Mouse (Mus musculus) MEL (cell line): ENCODE results near the gene Rac2. TPM values are rescaled to one million over a fixed set of nuclear protein-coding genes. Genes with fewer than 3 reads are reported as not detected.

Experiments used
- DNase-seq: peaks from one replicate; pipeline ENCODE4 v3.0.0; 2011; ENCODE audit warnings: low read depth, low spot score
- H3K27ac ChIP-seq: 2 replicates; pipeline ENCODE4 v1.5.1; 2012; ENCODE audit warnings: low read depth, mild to moderate bottlenecking, control low read depth, low read length, moderate library complexity; ENCODE audit not compliant: control insufficient read depth
- H3K27me3 ChIP-seq, 2 experiments: fragments of 150-350 bp in 1 of 2; sonication (generic) in 1 of 2; 2 replicates each; pipeline ENCODE4 v1.6.1; 2012; ENCODE audit warnings: low read length in 2 of 2, mild to moderate bottlenecking in 2 of 2, improper control_type of control experiment in 1 of 2, moderate library complexity in 1 of 2; ENCODE audit not compliant: insufficient read depth in 2 of 2, control insufficient read depth in 1 of 2
- H3K36me3 ChIP-seq, 2 experiments: 2 replicates each; pipeline ENCODE4 v1.6.1; 2012 to 2014; ENCODE audit warnings: low read length in 2 of 2, improper control_type of control experiment in 1 of 2, inconsistent platforms in 1 of 2, mild to moderate bottlenecking in 1 of 2; ENCODE audit not compliant: insufficient read depth in 2 of 2, control insufficient read depth in 1 of 2
- H3K4me1 ChIP-seq, 2 experiments: fragments of 150-350 bp in 1 of 2; sonication (generic) in 1 of 2; 2 replicates each; pipeline ENCODE4 v1.6.1; 2012; ENCODE audit warnings: low read length in 2 of 2, improper control_type of control experiment in 1 of 2, mild to moderate bottlenecking in 1 of 2; ENCODE audit not compliant: insufficient read depth in 2 of 2, control insufficient read depth in 1 of 2
- H3K4me3 ChIP-seq, 2 experiments: fragments of 150-350 bp in 1 of 2; sonication (generic) in 1 of 2; 2 replicates each; pipeline ENCODE4 v1.5.1; 2012; ENCODE audit warnings: low read depth in 2 of 2, low read length in 2 of 2, mild to moderate bottlenecking in 2 of 2, moderate library complexity in 2 of 2, control low read depth in 1 of 2, improper control_type of control experiment in 1 of 2; ENCODE audit not compliant: control insufficient read depth in 1 of 2, insufficient read depth in 1 of 2
- H3K79me2 ChIP-seq: 2 replicates; pipeline ENCODE4 v1.6.1; 2012; ENCODE audit warnings: mild to moderate bottlenecking, low read length, moderate library complexity; ENCODE audit not compliant: control insufficient read depth, poor library complexity, insufficient read depth
- H3K9ac ChIP-seq: 2 replicates; pipeline ENCODE4 v1.6.1; 2012; ENCODE audit warnings: low read depth, mild to moderate bottlenecking, control low read depth, low read length, moderate library complexity; ENCODE audit not compliant: control insufficient read depth, poor library complexity, severe bottlenecking
- H3K9me3 ChIP-seq: fragments of 150-350 bp; sonication (generic); replicated peaks from 2 replicates; pipeline ENCODE4 v1.6.1; 2012; ENCODE audit warnings: mild to moderate bottlenecking, low read length, improper control_type of control experiment, moderate library complexity; ENCODE audit not compliant: insufficient read depth
- BHLHE40 ChIP-seq: IDR thresholded peaks from 2 replicates; pipeline ENCODE4 v1.6.1; 2012; ENCODE audit warnings: low read depth, mild to moderate bottlenecking, inconsistent platforms, low read length, improper control_type of control experiment, borderline replicate concordance
- CHD2 ChIP-seq: IDR thresholded peaks from 2 replicates; pipeline ENCODE4 v1.6.1; 2011; ENCODE audit warnings: low read length, improper control_type of control experiment
- CTCF ChIP-seq, 3 experiments: IDR thresholded peaks in 2 of 3; conservative IDR thresholded peaks in 1 of 3; 2 replicates each; pipeline ENCODE4 v1.5.1; 2011 to 2012; ENCODE audit warnings: low read length in 3 of 3, low read depth in 2 of 3, mild to moderate bottlenecking in 2 of 3, improper control_type of control experiment in 1 of 3, inconsistent platforms in 1 of 3, mixed read lengths in 1 of 3, moderate library complexity in 1 of 3; ENCODE audit not compliant: control insufficient read depth in 1 of 3, insufficient read depth in 1 of 3, poor library complexity in 1 of 3, severe bottlenecking in 1 of 3
- E2F4 ChIP-seq: IDR thresholded peaks from 2 replicates; pipeline ENCODE4 v1.6.1; 2011; ENCODE audit warnings: low read depth, low read length, improper control_type of control experiment, borderline replicate concordance
- ELF1 ChIP-seq: IDR thresholded peaks from 2 replicates; pipeline ENCODE4 v1.6.1; 2014; ENCODE audit warnings: low read depth, mild to moderate bottlenecking, inconsistent platforms, low read length, improper control_type of control experiment, moderate library complexity
- ETS1 ChIP-seq: IDR thresholded peaks from 2 replicates; pipeline ENCODE4 v1.6.1; 2012; ENCODE audit warnings: low read depth, mild to moderate bottlenecking, inconsistent platforms, low read length, improper control_type of control experiment, moderate library complexity
- GABPA ChIP-seq: IDR thresholded peaks from 2 replicates; pipeline ENCODE4 v1.6.1; 2012; ENCODE audit warnings: low read depth, mild to moderate bottlenecking, inconsistent platforms, low read length, improper control_type of control experiment, moderate library complexity
- GATA1 ChIP-seq: IDR thresholded peaks from 2 replicates; pipeline ENCODE4 v1.6.1; 2011; ENCODE audit warnings: low read depth, low read length, improper control_type of control experiment
- HCFC1 ChIP-seq: IDR thresholded peaks from 2 replicates; pipeline ENCODE4 v1.6.1; 2012; ENCODE audit warnings: low read depth, mild to moderate bottlenecking, inconsistent platforms, low read length, improper control_type of control experiment, moderate library complexity
- MAFK ChIP-seq: IDR thresholded peaks from 2 replicates; pipeline ENCODE4 v1.6.1; 2011; ENCODE audit warnings: low read depth, mild to moderate bottlenecking, low read length, improper control_type of control experiment, borderline replicate concordance
- MAZ ChIP-seq: IDR thresholded peaks from 2 replicates; pipeline ENCODE4 v1.6.1; 2012; ENCODE audit warnings: low read depth, mild to moderate bottlenecking, inconsistent platforms, low read length, improper control_type of control experiment
- MEF2A ChIP-seq: IDR thresholded peaks from 2 replicates; pipeline ENCODE4 v1.6.1; 2014; ENCODE audit warnings: low read depth, mild to moderate bottlenecking, inconsistent platforms, low read length, improper control_type of control experiment; ENCODE audit not compliant: poor library complexity, insufficient replicate concordance, severe bottlenecking; ENCODE audit errors: extremely low read depth
- MXI1 ChIP-seq: IDR thresholded peaks from 2 replicates; pipeline ENCODE4 v1.6.1; 2011; ENCODE audit warnings: mild to moderate bottlenecking, low read depth, low read length, improper control_type of control experiment
- MYB ChIP-seq: IDR thresholded peaks from 2 replicates; pipeline ENCODE4 v1.6.1; 2011; ENCODE audit warnings: mild to moderate bottlenecking, low read depth, low read length, improper control_type of control experiment
- NELFE ChIP-seq: IDR thresholded peaks from 2 replicates; pipeline ENCODE4 v1.6.1; 2011; ENCODE audit warnings: low read depth, low read length, improper control_type of control experiment
- NRF1 ChIP-seq: IDR thresholded peaks from 2 replicates; pipeline ENCODE4 v1.6.1; 2014; ENCODE audit warnings: low read depth, mild to moderate bottlenecking, inconsistent platforms, low read length, improper control_type of control experiment, moderate library complexity; ENCODE audit not compliant: poor library complexity, insufficient read depth, severe bottlenecking
- POLR2A ChIP-seq, 2 experiments: IDR thresholded peaks; 2 replicates each; pipeline ENCODE4 v1.6.1; 2011 to 2012; ENCODE audit warnings: low read length in 2 of 2, mild to moderate bottlenecking in 2 of 2, control low read depth in 1 of 2, improper control_type of control experiment in 1 of 2, low read depth in 1 of 2, moderate library complexity in 1 of 2; ENCODE audit not compliant: control insufficient read depth in 1 of 2, insufficient read depth in 1 of 2, poor library complexity in 1 of 2
- POLR2AphosphoS2 ChIP-seq: IDR thresholded peaks from 2 replicates; pipeline ENCODE4 v1.6.1; 2011; ENCODE audit warnings: low read length, improper control_type of control experiment
- RCOR1 ChIP-seq: IDR thresholded peaks from 2 replicates; pipeline ENCODE4 v1.6.1; 2012; ENCODE audit warnings: low read depth, mild to moderate bottlenecking, inconsistent platforms, low read length, improper control_type of control experiment
- SIN3A ChIP-seq: IDR thresholded peaks from 2 replicates; pipeline ENCODE4 v1.6.1; 2012; ENCODE audit warnings: low read length, improper control_type of control experiment, inconsistent platforms
- SMC3 ChIP-seq: IDR thresholded peaks from 2 replicates; pipeline ENCODE4 v1.6.1; 2011; ENCODE audit warnings: low read depth, low read length, improper control_type of control experiment
- TAL1 ChIP-seq: IDR thresholded peaks from 2 replicates; pipeline ENCODE4 v1.6.1; 2012; ENCODE audit warnings: mild to moderate bottlenecking, inconsistent platforms, low read length, moderate library complexity, mixed read lengths
- TCF12 ChIP-seq: IDR thresholded peaks from 2 replicates; pipeline ENCODE4 v1.6.1; 2014; ENCODE audit warnings: low read depth, mild to moderate bottlenecking, inconsistent platforms, low read length, improper control_type of control experiment, moderate library complexity
- UBTF ChIP-seq: IDR thresholded peaks from 2 replicates; pipeline ENCODE4 v1.6.1; 2012; ENCODE audit warnings: low read depth, mild to moderate bottlenecking, inconsistent platforms, low read length, improper control_type of control experiment, moderate library complexity, borderline replicate concordance; ENCODE audit not compliant: insufficient read depth
- USF1 ChIP-seq: IDR thresholded peaks from 2 replicates; pipeline ENCODE4 v1.6.1; 2014; ENCODE audit warnings: low read depth, mild to moderate bottlenecking, inconsistent platforms, low read length, improper control_type of control experiment, moderate library complexity
- USF2 ChIP-seq, 2 experiments: IDR thresholded peaks; 2 replicates each; pipeline ENCODE4 v1.6.1; 2011 to 2012; ENCODE audit warnings: improper control_type of control experiment in 2 of 2, low read length in 2 of 2, borderline replicate concordance in 1 of 2, inconsistent platforms in 1 of 2, low read depth in 1 of 2, mild to moderate bottlenecking in 1 of 2; ENCODE audit not compliant: insufficient read depth in 1 of 2
- ZMIZ1 ChIP-seq: IDR thresholded peaks from 2 replicates; pipeline ENCODE4 v1.6.1; 2012; ENCODE audit warnings: low read depth, mild to moderate bottlenecking, inconsistent platforms, low read length, improper control_type of control experiment, moderate library complexity
- ZNF384 ChIP-seq: IDR thresholded peaks from 2 replicates; pipeline ENCODE4 v1.6.1; 2012; ENCODE audit warnings: low read depth, mild to moderate bottlenecking, inconsistent platforms, low read length, improper control_type of control experiment
- polyA plus RNA-seq, 2 experiments: library from polyadenylated mRNA; stranded (reverse) in 1 of 2; unstranded in 1 of 2; fragments of >175 nt in 1 of 2; fragments of >200 nt in 1 of 2; gene quantifications; 2 replicates each; pipeline versions ENCODE4 v1.2.1 to v1.2.4; 2012; ENCODE audit warnings: low replicate concordance in 2 of 2, low read depth in 1 of 2; ENCODE audit not compliant: insufficient read length in 2 of 2, insufficient read depth in 1 of 2, missing spikeins in 1 of 2
- total RNA-seq: library from RNA; depleted of rRNA; stranded (reverse); fragments of 300-350 nt; gene quantifications from 2 replicates; pipeline ENCODE4 v1.2.3, GENCODE M21; 2012

Gene Rac2
- total and polyA plus RNA-seq, 3 experiments: 257 to 881 (median 772) TPM

- Histone ChIP-seq H3K9me3 (no peaks in the 10 kb centered on the region), H3K27me3 (0 out of 4 replicates have a peak, but pooled peaks cover 0 to 2% of the 10 kb centered on the region in 2 experiments), H3K27ac (no peak overlapping the region), H3K79me2 (no peaks in the 10 kb centered on the region), H3K4me3 (no peak overlapping the region), H3K9ac (no peak overlapping the region), H3K36me3 (no peaks in the 10 kb centered on the region)
- DNase-seq: no peak
- TF ChIP-seq TCF12: no peak
- no peak for TF ChIP-seq USF2 (IDR thresholded peaks at IDR 0.05; ENCODE audit: borderline replicate concordance in 1 of 2, insufficient read depth in 1 of 2, low read depth in 1 of 2, low read length in 2 of 2)
- no peak for TF ChIP-seq SIN3A
- no peak for TF ChIP-seq CHD2
- TF ChIP-seq POLR2AphosphoS2: no peak
- no peak for TF ChIP-seq E2F4
- TF ChIP-seq TAL1: no peak
- TF ChIP-seq MXI1: no peak
- TF ChIP-seq RCOR1: no peak
- no peak for TF ChIP-seq MEF2A
- TF ChIP-seq ZMIZ1: no peak
- no peak for TF ChIP-seq UBTF
- no peak for TF ChIP-seq NRF1
- TF ChIP-seq CTCF (IDR thresholded peaks at IDR 0.05 in 2 of 3, conservative IDR thresholded peaks at IDR 0.05 in 1 of 3; ENCODE audit: control insufficient read depth in 1 of 3, insufficient read depth in 1 of 3, low read depth in 2 of 3, low read length in 3 of 3, poor library complexity in 1 of 3, severe bottlenecking in 1 of 3): no peak
- TF ChIP-seq SMC3: no peak
- TF ChIP-seq GABPA: no peak
- no peak for TF ChIP-seq USF1
- TF ChIP-seq, all 39 proteins: peak for 0
- no peaks in the 10 kb centered on the region; a peak in 1 of 4 replicates for H3K4me1 ChIP-seq
Observed at GRCm38 (mm10) chr15:78588049-78588448, 15.5 kb upstream of the Rac2 start.

DNA sequence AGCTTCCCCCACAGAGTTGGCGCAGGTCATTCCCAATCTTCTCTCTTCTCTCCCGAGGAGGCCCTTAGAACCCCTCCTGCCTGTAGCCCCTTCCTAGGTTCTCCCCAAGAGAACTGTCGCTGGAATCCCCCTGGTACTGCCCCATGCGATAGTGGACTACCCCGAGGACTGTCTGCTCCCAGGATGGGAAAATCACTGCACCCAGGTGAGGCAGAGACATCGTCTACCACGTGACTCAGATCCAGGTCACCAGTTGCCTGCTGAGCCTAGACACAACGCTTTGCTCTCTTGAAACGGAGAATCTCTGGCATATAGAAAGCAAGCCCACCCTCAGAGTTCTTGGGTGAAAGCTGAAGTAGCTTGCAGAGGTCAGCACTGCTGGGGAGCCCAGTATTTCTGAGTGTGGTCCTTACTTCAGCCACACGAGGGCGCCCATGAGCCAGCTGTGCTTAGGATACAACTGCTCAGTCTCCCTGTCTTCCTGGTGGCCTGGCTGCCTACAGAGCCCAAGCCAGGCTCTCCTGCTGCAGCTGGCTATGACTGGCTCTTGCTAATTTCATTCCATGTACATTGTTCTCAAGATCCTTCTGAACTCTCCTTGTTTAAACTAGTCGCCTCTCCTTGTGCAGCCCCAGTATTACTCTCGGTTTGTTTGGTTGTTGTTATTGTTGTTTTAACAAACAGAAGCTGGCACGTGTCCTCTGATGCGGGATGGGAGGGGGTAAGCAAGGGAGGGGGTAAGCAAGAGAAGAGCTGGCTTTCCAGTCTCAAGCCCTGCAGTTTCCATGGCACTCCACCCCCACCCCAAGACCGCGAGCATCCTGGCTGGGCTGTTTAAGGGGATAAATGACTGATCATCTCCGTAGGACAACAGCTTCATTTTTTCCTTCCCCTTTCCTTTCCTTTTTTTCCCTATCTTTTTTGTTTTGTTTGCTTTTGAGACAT lies 14.7 kb upstream of the Rac2 start:
- Histone ChIP-seq H3K36me3 (no peaks in the 10 kb centered on the region), H3K9me3 (no peaks in the 10 kb centered on the region), H3K4me3 (no peak overlapping the region), H3K9ac (no peak overlapping the region), H3K27ac (no peak overlapping the region), H3K27me3 (0 out of 4 replicates have a peak, but pooled peaks cover 0 to 2% of the 10 kb centered on the region in 2 experiments), H3K4me1 (no peaks in the 10 kb centered on the region; a peak in 1 of 4 replicates), H3K79me2 (no peaks in the 10 kb centered on the region)
- DNase-seq: peak; percentile 79
- TF ChIP-seq NELFE (no peak), POLR2A (IDR thresholded peaks at IDR 0.05; ENCODE audit: control insufficient read depth in 1 of 2, insufficient read depth in 1 of 2, low read depth in 1 of 2, low read length in 2 of 2, poor library complexity in 1 of 2) (no peak), ELF1 (peak; percentile 43; the same call in 1 of the 2 replicates), ZNF384 (no peak), TAL1 (no peak), POLR2AphosphoS2 (no peak), RCOR1 (no peak), UBTF (no peak), BHLHE40 (no peak), MAFK (no peak), NRF1 (no peak), ETS1 (no peak), SMC3 (peak; percentile 87), HCFC1 (no peak), MYB (no peak), GATA1 (no peak), USF1 (0 out of 2 replicates have a peak, but pooled peaks have one; percentile 21), MAZ (no peak)
